Mouse (Mus musculus): ENCODE measurements at regions not wholly inside any gene's neighbourhood (a gene's known extent, or its start where the extent isn't known, plus 50 kb on each side); places are given as distances from the start of the nearest gene placed in this dataset.
"Not testable (repeated sequence)": the region's sequence is repeated elsewhere in the genome, so short reads cannot be mapped to it uniquely, and the experiment has no call there.

DNA sequence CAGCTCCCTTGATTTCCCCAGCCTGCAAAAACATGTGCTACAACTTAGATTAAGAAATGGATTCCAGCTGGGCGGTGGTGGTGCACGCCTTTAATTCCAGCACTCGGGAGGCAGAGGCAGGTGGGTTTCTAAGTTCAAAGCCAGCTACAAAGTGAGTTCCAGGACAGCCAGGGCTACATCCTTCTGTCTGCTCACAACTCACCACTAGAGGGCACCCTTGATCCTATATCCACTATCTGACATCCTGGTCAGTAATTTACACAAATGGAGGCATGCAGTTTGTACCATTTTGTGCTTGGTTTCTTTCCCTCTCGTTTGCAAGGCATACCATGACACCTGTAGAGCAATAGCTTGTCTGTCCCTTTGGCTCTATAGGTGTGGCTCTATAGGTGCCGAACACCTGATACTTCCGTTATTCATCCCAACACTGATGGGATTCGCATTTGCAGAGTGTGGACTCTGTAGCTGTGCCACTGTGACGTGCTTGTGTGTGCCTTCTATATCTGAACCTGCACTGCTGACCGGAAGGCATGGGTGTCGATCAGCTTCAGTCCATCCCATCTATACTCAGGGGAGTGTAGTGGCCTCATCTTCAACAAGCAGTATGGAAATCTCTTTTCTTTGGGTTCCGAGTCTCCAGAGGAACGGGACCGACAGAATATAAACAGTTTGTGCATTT is 108.4 kb upstream of the Spata13 start:
- no peak for DNase-seq (ENCODE audit: low read depth, low spot score)

DNA sequence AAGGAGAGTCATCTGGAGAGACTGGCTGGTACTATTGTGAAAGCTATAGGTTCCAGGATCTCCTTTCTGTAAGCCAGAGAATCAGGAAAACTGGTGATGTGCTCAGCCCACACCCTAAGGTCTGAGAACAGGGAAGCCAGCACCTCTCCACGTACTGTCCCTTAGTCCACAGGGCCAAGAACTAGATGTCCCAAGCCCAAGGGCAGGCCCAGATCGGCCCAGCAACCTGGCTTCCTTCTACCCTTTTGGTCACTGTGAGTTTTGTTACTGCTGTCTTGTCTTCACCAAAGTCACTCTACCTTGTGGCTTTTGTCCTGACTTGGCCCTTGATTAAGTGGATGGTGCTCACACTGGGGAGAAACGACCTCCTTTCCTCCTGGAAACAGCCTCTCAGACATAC is 107.8 kb upstream of the Spata13 start:
- no peak for DNase-seq (ENCODE audit: low read depth, low spot score)

DNA sequence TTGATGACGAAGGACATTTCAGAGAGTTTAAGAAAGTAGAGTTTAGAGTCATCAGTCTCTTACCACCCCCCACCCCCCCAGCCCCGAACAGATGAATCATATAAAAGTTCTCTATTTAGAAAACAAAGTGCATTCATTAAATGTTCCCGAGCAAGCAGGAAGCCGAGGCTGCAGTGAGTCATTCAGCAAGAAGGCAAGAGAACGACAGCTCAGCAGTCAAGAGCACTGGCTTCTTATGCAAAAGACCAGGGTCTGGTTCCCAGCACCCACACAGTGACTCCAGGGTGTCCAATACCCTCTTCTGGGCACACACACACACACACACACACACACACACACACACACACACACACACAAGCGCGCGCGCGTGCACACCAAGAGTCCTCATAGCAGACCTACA is 107.0 kb upstream of the Spata13 start:
- DNase-seq (ENCODE audit: low read depth, low spot score): no peak

DNA sequence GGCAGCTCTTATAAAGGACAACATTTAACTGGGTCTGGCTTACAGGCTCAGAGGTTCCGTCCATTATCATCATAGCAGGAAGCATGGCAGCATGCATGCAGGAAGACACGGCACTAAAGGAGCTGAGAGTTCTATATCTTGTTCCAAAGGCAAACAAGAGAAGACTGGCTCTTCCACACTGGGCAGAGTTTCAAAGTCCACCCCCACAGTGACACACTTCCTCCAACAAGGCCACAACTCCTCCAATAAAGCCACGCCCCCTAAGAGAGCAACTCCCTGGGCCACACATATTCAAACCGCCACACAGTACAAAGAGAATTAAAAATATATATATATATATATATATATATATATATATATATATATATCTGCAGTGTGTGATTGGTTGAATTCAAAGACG is 105.8 kb upstream of the Spata13 start:
- DNase-seq (ENCODE audit: low read depth, low spot score): no peak

DNA sequence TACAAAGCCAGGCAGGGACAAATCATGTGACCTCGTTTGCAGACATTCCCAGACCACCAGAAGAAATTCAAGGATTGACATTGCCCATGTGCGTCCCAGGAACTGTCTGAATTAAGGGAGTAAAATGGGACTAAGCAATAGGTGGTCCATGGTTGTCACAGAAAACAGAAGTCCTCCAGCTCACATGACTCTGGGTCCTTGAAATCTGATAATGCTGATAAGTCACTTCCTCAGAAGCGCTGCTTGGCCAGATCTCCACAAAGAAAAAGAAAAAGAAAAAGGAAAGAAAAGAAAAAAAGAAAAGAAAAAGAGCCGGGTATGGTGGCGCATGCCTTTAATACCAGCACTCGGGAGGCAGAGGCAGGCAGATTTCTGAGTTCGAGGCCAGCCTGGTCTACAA is 105.3 kb upstream of the Spata13 start:
- no peak for DNase-seq (ENCODE audit: low read depth, low spot score)

DNA sequence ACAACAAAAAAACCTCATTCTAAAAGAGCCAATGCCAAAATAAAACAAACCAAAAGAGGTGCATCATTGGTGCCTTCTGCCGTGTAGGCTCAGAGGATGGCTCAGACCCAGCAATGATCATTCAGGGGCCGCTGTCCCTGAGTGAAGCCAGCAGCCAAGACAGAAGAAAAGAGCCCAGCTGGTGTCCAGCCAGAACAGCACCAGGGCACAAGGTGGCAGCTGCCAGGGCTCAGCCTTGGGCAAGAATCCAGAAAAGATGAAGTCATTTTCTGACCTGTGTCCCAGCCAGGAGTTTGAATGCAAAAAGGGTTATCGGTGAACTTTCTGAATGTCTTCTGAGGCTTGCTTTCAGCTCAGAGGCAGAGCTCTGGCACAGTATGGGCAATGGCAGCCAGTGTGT is 104.8 kb upstream of the Spata13 start:
- DNase-seq (ENCODE audit: low read depth, low spot score): no peak

DNA sequence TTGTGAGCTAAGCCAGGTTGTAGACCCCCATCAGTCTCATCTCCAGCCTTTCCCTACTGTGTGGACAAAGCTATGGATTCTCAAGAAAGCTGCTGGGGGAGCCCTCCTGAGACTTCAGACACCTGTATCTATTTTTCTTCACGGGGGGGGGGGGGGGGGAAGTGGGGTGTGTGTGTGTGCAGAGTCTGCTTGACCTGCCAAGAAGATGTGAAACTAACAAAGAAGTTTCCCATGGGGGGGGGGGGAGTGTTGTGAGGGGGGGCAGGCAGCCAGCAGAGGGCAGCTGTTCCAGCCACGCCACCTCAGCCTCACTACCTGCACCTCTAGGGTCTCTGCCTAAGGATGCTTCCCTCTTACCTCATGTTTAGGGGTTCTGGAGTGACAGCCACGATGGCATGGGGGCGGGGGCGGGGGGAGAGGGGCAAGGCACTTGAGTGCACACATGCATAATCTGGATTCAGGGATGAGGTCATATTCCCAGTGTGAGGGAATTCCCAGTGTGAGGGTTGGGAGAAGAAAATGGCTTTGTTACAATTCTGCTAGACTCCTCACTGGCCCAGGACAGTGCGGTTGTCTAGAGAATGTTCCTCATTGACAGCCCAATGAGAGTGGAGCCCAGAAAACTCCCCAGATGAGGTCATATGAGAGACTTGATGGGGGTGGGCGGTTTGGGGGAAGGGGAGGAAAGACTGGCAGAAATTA is 104.0 kb upstream of the Spata13 start:
- no peak for DNase-seq (ENCODE audit: low read depth, low spot score)

DNA sequence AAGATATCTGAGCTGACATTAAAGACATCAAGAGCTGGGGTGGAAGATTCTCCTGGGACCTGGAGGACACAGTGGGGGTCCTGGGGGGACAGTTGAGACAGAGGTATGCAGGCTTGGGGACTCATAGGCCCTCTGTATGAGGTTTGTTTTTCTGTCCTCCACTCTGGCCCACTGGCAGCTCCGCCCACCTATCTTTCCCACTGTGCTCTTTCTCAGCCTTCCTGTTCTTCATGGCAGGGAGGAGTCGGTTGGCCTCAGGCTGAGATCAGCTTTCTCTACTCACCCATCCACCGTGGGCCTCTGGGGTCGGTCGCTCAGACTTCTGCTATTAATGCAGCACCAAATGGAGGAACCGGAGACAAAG is 103.5 kb upstream of the Spata13 start:
- DNase-seq (ENCODE audit: low read depth, low spot score): no peak

DNA sequence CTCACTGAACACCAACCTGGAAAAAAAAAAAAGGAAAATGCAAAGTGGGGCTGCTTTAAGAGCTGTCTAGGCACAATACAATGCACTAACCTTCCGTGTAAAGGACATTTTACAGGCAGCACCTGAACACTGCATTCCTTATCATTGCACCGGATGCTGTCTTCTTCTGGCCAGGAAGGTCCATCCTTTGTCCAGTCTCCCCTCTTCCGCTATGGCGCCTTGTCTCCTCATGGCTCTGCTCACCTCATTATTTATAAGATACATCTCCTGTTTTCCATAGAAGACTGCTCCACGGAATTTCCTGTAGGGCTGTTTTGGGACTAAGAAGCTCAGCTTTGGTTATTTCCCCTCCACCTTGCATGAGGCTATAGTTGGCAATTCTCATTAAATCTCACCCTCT is 102.8 kb upstream of the Spata13 start:
- no peak for DNase-seq (ENCODE audit: low read depth, low spot score)

DNA sequence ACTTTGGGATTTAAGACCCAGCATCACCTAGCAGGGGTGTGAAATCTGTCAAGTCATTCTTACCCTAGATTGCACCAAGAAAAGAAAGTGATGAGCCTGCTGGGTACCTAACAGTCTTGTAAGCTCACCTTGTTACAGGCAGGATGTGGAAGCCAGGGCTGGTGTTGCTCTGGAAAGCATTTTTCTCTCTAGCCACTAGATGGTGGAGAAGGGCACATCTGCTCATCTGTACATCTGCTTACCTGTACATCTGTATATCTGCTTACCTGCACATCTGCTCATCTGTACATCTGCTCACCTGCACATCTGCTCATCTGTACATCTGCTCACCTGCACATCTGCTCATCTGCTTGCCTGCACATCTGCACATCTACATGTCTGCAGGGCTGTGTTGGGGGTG is 102.0 kb upstream of the Spata13 start:
- no peak for DNase-seq (ENCODE audit: low read depth, low spot score)

DNA sequence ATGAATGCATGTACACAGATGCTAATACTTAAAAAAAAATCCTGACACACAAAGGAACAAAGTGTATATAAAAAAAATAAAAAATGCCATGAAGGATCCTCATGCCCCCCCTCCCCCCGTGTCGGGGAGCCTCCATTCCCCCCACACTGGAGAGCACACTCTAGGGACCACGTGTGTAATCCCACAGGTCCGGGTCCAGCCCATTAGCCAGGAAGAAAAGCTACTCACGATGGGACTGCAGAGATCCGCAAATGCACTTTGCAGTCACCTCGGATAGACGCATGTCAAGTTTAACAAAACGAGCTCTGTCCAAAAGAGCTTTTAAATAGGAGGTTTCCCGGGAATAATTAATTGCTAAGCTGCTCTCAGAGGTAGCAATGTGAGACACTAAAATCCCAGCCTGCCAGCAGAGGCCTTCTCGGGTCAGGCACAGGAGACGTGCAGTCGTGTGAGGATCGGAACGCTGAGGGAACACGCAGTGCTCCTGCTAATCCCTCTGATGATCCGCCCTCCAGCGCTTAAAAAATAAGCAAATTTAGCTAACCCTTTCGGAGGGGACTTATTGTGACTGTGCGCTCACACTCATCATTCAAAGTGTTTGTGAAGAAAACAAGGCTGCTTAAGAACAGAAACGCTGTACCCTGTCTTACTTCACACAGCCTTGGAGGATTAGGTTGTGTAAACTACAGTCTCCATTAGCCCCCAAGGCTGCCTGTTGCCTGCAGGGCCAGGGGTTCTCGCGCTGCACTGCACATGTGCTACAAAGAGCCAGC is 100.2 kb upstream of the Spata13 start:
- DNase-seq (ENCODE audit: low read depth, low spot score): no peak

DNA sequence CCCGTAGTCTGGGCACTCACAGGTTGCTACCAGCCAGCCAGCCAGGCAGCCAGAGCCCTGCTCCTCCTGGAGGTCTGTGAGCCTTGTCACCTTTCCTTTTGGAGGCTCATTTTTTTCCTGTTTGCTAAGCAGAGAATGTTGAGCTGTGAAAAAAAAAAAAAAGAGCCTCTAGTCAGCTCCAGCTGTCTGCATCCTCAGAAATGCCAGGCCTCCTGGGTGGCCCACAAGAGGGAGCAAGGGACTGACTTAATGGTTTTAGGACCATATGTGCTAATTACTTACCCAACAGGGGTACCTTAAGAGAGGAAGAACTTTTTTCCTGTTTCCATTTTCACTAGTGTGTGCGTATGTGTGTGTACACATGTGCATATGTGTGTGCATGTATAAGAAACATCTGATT is 94.8 kb upstream of the Spata13 start:
- DNase-seq (ENCODE audit: low read depth, low spot score): no peak

DNA sequence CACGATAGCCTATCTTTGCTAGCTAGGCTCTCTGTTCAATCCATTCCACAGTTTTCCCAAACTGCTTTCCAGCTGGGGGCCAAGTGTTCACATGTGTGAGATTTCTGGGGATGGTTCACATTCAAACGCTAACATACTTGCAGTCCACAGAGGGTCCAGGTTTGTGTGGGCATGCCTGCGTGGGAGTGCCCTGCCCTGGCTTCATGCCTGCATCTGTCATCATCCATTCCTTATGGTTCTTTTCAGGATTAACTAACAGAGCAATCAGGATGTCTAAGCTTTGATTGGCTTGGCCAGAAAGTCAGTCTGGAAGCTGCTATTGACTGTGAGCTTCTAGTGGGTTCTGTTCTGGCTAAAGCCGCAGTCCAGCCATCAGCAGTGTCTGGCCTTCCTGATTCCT is 93.7 kb upstream of the Spata13 start:
- no peak for DNase-seq (ENCODE audit: low read depth, low spot score)

DNA sequence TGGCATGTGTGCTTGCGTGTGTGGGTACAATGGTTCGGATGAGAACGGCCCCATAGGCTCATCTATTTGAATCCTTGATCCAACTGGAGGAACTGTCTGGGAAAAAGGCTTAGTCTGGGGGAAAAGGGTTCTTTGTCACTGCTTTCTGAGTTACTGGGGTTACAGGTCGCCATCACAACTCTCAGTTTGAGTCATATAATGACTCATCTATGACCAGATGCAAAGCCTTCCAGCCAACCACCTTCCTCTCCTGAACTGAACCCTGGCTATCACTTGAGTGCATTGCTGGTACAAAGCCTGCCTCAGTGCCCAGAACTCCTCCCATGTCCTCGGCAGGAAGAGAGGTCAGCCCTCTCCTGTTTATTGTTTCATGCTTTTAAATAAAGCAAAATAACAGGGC is 92.2 kb upstream of the Spata13 start:
- no peak for DNase-seq (ENCODE audit: low read depth, low spot score)

DNA sequence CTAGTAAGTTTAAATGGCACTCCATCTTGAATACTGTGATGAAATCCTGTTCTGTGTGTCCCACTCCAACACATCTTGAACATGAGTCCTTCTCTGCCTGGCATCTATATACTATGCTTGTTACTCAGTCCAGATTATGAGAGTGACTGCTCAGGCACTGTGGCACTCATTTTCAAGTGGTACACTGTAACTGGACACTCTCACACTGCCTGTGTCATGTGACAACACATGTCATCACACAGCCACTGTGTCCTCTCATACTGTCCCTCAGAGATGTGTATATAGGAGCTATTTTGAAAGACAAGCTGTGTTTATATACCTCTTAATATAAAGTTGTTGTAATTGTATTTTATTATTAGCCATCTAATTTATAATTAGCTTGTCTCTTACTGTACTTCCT is 89.0 kb upstream of the Spata13 start:
- no peak for DNase-seq (ENCODE audit: low read depth, low spot score)

DNA sequence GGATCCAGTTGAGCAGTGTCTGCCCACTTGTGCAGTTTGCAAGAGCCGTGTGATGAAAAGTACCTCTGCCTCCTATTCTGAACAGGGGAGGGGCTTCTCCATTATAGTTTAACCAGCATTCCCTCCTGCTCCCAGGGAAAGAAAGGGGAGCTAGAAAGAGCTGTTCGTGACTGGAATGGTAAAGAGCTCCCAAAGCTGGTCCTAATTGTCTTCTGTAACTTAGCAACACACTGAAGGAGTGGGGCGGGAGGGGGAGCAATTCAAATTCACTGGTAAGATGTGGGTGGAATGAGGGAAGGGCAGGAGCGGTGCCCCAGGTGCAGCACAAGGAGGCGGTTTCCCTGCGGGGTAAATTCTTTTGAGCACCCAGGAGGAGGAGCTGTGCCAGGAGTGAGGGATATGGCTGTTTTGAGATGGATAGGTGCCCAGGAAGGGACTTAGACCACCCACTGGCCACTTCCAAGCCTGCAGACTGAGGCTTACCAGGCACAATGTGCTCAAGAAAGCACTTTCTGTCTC is 79.5 kb upstream of the Spata13 start:
- DNase-seq (ENCODE audit: low read depth, low spot score): peak; percentile 90

DNA sequence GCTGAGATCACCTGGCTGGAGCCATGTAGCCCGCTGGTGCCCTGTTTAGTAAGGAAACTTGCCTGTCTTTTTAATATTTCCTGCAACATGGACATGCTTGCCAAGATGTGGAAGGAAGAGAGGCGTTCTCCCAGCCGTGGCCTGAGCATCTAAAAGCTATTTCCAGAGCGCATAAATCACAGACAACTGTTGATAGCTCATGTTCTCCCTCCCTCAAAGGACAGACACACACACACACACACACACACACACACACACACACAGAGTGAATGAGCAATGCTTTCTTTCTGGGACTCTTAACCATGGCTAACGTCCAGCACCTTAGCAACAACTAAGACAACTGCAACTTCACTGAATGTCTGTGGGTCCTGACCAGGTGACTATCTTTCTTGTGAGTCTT is 77.3 kb upstream of the Spata13 start:
- DNase-seq (ENCODE audit: low read depth, low spot score): no peak

DNA sequence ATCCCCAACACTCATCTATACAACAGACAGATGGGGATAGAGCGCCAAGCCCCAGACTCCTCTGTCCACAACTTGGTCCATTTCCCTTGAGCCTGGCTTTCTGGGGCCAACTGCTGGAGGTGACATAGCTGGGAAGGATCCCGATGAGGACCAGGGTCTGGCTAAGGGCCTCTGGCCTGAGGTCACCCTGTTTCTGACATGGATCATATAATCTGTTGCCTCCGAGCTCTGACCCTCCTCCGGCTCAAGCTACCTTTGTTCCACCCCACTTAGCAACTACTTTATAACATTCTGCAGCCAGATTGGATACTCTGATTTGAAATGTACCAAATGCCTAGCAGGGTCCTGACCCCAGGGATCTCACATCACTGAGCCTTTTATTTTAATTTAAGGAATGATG is 76.8 kb upstream of the Spata13 start:
- no peak for DNase-seq (ENCODE audit: low read depth, low spot score)

DNA sequence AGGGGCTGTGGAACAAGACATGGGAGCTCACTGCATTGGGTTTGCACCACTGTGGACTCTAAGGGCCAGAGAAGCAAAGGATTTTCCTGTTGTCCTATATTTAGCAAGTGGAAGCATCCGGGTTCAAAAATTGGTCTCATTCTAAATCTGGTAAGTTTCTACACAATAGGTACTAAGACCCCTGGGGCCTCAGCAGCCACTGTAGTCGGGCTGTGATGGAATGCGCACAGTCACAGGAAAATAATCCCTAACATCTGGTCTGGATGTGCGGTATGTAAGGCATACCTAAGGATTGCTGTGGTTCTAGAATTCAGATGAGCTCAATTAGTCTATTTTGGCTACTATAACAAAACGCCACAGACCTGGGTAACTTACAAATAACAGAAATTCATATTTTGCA is 74.4 kb upstream of the Spata13 start:
- DNase-seq (ENCODE audit: low read depth, low spot score): no peak

DNA sequence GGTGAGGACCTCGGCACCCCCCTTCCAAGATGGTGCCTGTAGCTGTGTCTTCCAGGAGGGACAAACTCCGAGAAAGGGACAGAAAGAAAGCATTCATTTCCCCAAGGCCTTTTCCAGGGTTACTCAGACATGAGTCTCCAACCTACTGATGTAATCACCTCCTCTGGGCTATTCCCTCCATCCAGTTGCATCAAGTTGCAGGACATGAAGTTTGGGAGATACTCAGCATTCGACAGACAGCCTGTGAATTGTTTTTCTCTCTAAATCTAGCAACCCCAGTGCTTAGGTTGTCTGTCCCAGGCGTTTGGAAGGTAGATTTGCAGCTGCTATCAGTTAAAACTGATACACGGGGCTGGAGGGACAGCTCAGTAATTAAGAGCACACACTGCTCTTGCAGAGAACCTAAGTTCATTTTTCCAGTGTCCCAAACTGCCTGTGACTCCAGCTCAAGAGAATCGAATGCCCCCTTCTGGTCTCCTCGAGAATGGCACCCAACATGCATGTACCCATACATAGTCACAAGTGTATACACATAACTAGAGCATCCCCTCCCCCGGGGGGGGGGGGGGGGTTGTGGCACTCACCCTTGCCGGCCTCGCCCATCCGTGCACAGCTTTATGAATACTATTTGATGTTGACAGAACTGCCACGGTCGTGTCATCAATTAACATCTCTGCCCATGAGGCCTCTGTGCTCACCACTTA is 73.8 kb upstream of the Spata13 start:
- DNase-seq (ENCODE audit: low read depth, low spot score): no peak

DNA sequence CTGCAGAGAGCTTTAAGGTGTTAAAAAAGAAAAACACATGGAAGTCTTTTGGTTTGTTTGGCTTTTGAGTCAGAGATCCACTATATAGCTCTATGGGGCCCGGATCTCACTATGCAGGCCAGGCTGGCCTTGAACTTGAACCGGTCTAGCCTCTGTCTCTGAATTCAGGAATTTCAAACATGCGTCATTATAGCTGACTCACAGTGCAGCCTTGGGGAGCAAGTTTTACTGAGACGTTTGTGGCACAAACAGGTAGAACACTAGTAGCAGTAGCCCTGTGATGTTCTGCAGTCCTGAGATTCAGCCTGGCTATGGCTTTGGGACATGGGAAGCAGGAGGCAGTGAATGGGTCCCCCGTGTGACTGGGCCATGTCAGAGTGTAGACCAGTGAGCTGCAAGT is 57.5 kb upstream of the Spata13 start:
- no peak for DNase-seq (ENCODE audit: low read depth, low spot score)

DNA sequence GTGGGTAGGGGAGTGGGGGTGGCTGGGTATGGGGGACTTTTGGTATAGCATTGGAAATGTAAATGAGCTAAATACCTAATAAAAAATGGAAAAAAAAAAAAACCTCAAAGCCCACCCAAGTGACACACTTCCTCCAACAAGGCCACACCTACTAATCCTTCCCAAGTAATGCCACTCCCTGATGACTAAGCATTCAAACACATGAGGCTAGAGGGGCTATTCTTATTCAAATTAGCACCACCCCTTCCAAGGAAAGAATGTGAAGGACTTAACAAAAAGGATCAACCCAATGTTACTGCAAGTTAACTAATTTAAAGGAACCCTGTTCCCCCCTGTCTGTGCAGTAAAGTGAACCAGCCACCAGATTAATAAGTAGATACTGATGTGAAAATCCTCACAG is 53.7 kb upstream of the Spata13 start:
- DNase-seq (ENCODE audit: low read depth, low spot score): not testable (repeated sequence)
